Comparison of ENCODE assay signal across 8 mouse cellular contexts in genomic region chr2:30061215-30062166, GRCm38 (mm10). TPM values are rescaled to one million over a fixed set of nuclear protein-coding genes. Genes with fewer than 3 reads are reported as not detected.
A peak's percentile ranks its signal among the peaks of the same experiment; 100 is the strongest.
DNase-seq lines count a peak whose midpoint lies in the region; ATAC-seq and TF ChIP-seq lines count a peak whose summit lies in the region.

No protein-coding gene starts in this region.

- no peak for TF ChIP-seq CTCF in forebrain, postnatal 0 days (IDR thresholded peaks at IDR 0.05; ENCODE audit: low read depth)
- TF ChIP-seq CTCF in liver, postnatal 0 days (IDR thresholded peaks at IDR 0.05; ENCODE audit: low read depth): no peak

- H3K4me1 ChIP-seq in forebrain, postnatal 0 days (ENCODE audit: insufficient read depth): peaks cover 8% of the 10 kb centered on the region; the same call in 1 of the 2 replicates
- peaks cover 21% of the 10 kb centered on the region for H3K4me1 ChIP-seq in intestine, embryonic 14.5 days (replicated peaks; ENCODE audit: control insufficient read depth, insufficient read depth, low read length)
- H3K4me1 ChIP-seq in liver, postnatal 0 days (ENCODE audit: insufficient read depth): peaks cover 32% of the 10 kb centered on the region
- H3K4me1 ChIP-seq in neural tube, embryonic 12.5 days: peaks cover 34% of the 10 kb centered on the region

- peak overlapping the region; percentile 91 for H3K4me2 ChIP-seq in forebrain, postnatal 0 days (ENCODE audit: low read depth)
- H3K4me2 ChIP-seq in intestine, embryonic 14.5 days (ENCODE audit: low read length): peak overlapping the region; percentile 90
- peak overlapping the region; percentile 94 for H3K4me2 ChIP-seq in liver, postnatal 0 days (ENCODE audit: low read depth, low read length)
- H3K4me2 ChIP-seq in neural tube, embryonic 12.5 days (replicated peaks): peak overlapping the region; percentile 91

- peak overlapping the region; percentile 47 for H3K4me3 ChIP-seq in forebrain, postnatal 0 days (ENCODE audit: low read depth, low read length)
- peak overlapping the region; percentile 57 for H3K4me3 ChIP-seq in intestine, embryonic 14.5 days (ENCODE audit: low read depth, low read length)
- peak overlapping the region; percentile 54 for H3K4me3 ChIP-seq in liver, postnatal 0 days (ENCODE audit: low read depth, low read length)
- H3K4me3 ChIP-seq in neural tube, embryonic 12.5 days: peak overlapping the region; percentile 53

- 15% methylated on average over 33 of the region's 37 CpGs for WGBS in forebrain, postnatal 0 days
- 6% methylated on average over 37 of the region's 37 CpGs for WGBS in intestine, embryonic 14.5 days
- WGBS in liver, postnatal 0 days (ENCODE audit: insufficient replicate concordance): 7% methylated on average over 34 of the region's 37 CpGs
- WGBS in neural tube, embryonic 12.5 days: 8% methylated on average over 37 of the region's 37 CpGs

- H3K27ac ChIP-seq in forebrain, postnatal 0 days (ENCODE audit: low read depth, low read length): 0 out of 2 replicates have a peak overlapping the region, but pooled peaks have one; percentile 29
- H3K27ac ChIP-seq in intestine, embryonic 14.5 days (ENCODE audit: low read depth): peak overlapping the region; percentile 89
- H3K27ac ChIP-seq in liver, postnatal 0 days (ENCODE audit: low read depth): peak overlapping the region; percentile 93
- no peak overlapping the region for H3K27ac ChIP-seq in neural tube, embryonic 12.5 days

- H3K36me3 ChIP-seq in forebrain, postnatal 0 days (ENCODE audit: insufficient read depth): no peaks in the 10 kb centered on the region
- H3K36me3 ChIP-seq in intestine, embryonic 14.5 days (ENCODE audit: control insufficient read depth, insufficient read depth, low read length): no peaks in the 10 kb centered on the region
- H3K36me3 ChIP-seq in liver, postnatal 0 days (replicated peaks; ENCODE audit: insufficient read depth, low read length): no peaks in the 10 kb centered on the region
- H3K36me3 ChIP-seq in neural tube, embryonic 12.5 days: no peaks in the 10 kb centered on the region

- TF ChIP-seq EP300 in liver, postnatal 0 days (IDR thresholded peaks at IDR 0.05; ENCODE audit: low read depth): no peak

- peak; percentile 47 for DNase-seq in cerebellum, adult 9-10 months
- DNase-seq in cerebellum, adult 8-10 months: no peak
- DNase-seq in adrenal gland, postnatal 14 days: peak; percentile 81
- DNase-seq in forebrain, postnatal 0 days: peak; percentile 50
- DNase-seq in intestine, embryonic 14.5 days (ENCODE audit: low spot score): peak; percentile 80
- DNase-seq in liver, postnatal 0 days: peak; percentile 64
- peak; percentile 46 for DNase-seq in urinary bladder, adult 2 months (ENCODE audit: low spot score)

- H3K9me3 ChIP-seq in forebrain, postnatal 0 days (ENCODE audit: low read length): no peaks in the 10 kb centered on the region
- H3K9me3 ChIP-seq in intestine, embryonic 14.5 days (ENCODE audit: control insufficient read depth, low read length): no peaks in the 10 kb centered on the region
- H3K9me3 ChIP-seq in liver, postnatal 0 days (ENCODE audit: low read length): no peaks in the 10 kb centered on the region
- no peaks in the 10 kb centered on the region for H3K9me3 ChIP-seq in neural tube, embryonic 12.5 days

- no peaks in the 10 kb centered on the region for H3K27me3 ChIP-seq in forebrain, postnatal 0 days (ENCODE audit: insufficient read depth, low read length)
- H3K27me3 ChIP-seq in intestine, embryonic 14.5 days (replicated peaks; ENCODE audit: control insufficient read depth, insufficient read depth, low read length): no peaks in the 10 kb centered on the region
- H3K27me3 ChIP-seq in liver, postnatal 0 days (ENCODE audit: insufficient read depth, low read length): no peaks in the 10 kb centered on the region
- no peaks in the 10 kb centered on the region for H3K27me3 ChIP-seq in neural tube, embryonic 12.5 days (replicated peaks)

- peak overlapping the region; percentile 57 for H3K9ac ChIP-seq in forebrain, postnatal 0 days
- H3K9ac ChIP-seq in intestine, embryonic 14.5 days (ENCODE audit: low read length): peak overlapping the region; percentile 67
- H3K9ac ChIP-seq in liver, postnatal 0 days (replicated peaks): peak overlapping the region; percentile 80
- H3K9ac ChIP-seq in neural tube, embryonic 12.5 days: peak overlapping the region; percentile 65

- ATAC-seq in forebrain, postnatal 0 days: no peak
- ATAC-seq in intestine, embryonic 14.5 days (replicated peaks; ENCODE audit: low FRiP score, low TSS enrichment, low read depth): peak; percentile 30
- ATAC-seq in liver, postnatal 0 days: no peak
- peak; percentile 13; the same call in 1 of the 2 replicates for ATAC-seq in neural tube, embryonic 12.5 days (ENCODE audit: low FRiP score, low read depth)

RNA-seq across cellular contexts. Expression of gene Set, which starts 4.3 kb away (rescaled TPM):
- total RNA-seq in adrenal gland, postnatal 14 days (2021): 250 and 278 TPM in 2 replicates
- total RNA-seq in forebrain, postnatal 0 days (2014; rRNA removed): 361 and 392 TPM in 2 replicates
- 349 and 384 TPM in 2 replicates for polyA plus RNA-seq in forebrain, postnatal 0 days (2015; fragmentation: Nextera tagmentation; extraction: Ambion mirVana)
- 557 and 562 TPM in 2 replicates for polyA plus RNA-seq in intestine, embryonic 14.5 days (2014; fragmentation: Nextera tagmentation; extraction: Ambion mirVana)
- 115 and 116 TPM in 2 replicates for polyA plus RNA-seq in liver, postnatal 0 days (2015; fragmentation: Nextera tagmentation; extraction: Ambion mirVana)
- 572 and 583 TPM in 2 replicates for polyA plus RNA-seq in neural tube, embryonic 12.5 days (2016; fragmentation: Nextera tagmentation; extraction: Ambion mirVana)
- polyA plus RNA-seq in urinary bladder, adult 2 months (2012; rRNA removed): 114 and 146 TPM in 2 replicates

RNA-seq across cellular contexts. Expression of gene Wdr34, which starts 12.8 kb away (rescaled TPM):
- total RNA-seq in adrenal gland, postnatal 14 days (2021): 18.5 and 20.2 TPM in 2 replicates
- 88.4 and 103 TPM in 2 replicates for total RNA-seq in forebrain, postnatal 0 days (2014; rRNA removed)
- polyA plus RNA-seq in forebrain, postnatal 0 days (2015; fragmentation: Nextera tagmentation; extraction: Ambion mirVana): 65.1 and 83.6 TPM in 2 replicates
- 28.7 and 30.3 TPM in 2 replicates for polyA plus RNA-seq in intestine, embryonic 14.5 days (2014; fragmentation: Nextera tagmentation; extraction: Ambion mirVana)
- polyA plus RNA-seq in liver, postnatal 0 days (2015; fragmentation: Nextera tagmentation; extraction: Ambion mirVana): 5.8 and 6.6 TPM in 2 replicates
- polyA plus RNA-seq in neural tube, embryonic 12.5 days (2016; fragmentation: Nextera tagmentation; extraction: Ambion mirVana): 37.4 and 41.4 TPM in 2 replicates
- 17.6 and 18.0 TPM in 2 replicates for polyA plus RNA-seq in urinary bladder, adult 2 months (2012; rRNA removed)

RNA-seq across cellular contexts. Expression of gene Pkn3, which starts 16.0 kb away (rescaled TPM):
- 5.7 and 10.9 TPM in 2 replicates for total RNA-seq in adrenal gland, postnatal 14 days (2021)
- 2.0 and 4.7 TPM in 2 replicates for total RNA-seq in forebrain, postnatal 0 days (2014; rRNA removed)
- 0.80 and 0.86 TPM in 2 replicates for polyA plus RNA-seq in forebrain, postnatal 0 days (2015; fragmentation: Nextera tagmentation; extraction: Ambion mirVana)
- 8.2 and 9.9 TPM in 2 replicates for polyA plus RNA-seq in intestine, embryonic 14.5 days (2014; fragmentation: Nextera tagmentation; extraction: Ambion mirVana)
- polyA plus RNA-seq in liver, postnatal 0 days (2015; fragmentation: Nextera tagmentation; extraction: Ambion mirVana): 0.75 and 1.0 TPM in 2 replicates
- 6.4 and 6.9 TPM in 2 replicates for polyA plus RNA-seq in neural tube, embryonic 12.5 days (2016; fragmentation: Nextera tagmentation; extraction: Ambion mirVana)
- 18.6 and 22.3 TPM in 2 replicates for polyA plus RNA-seq in urinary bladder, adult 2 months (2012; rRNA removed)

RNA-seq across cellular contexts. Expression of gene Zdhhc12, which starts 32.0 kb away (rescaled TPM):
- 13.9 and 18.3 TPM in 2 replicates for total RNA-seq in adrenal gland, postnatal 14 days (2021)
- 19.5 and 25.7 TPM in 2 replicates for total RNA-seq in forebrain, postnatal 0 days (2014; rRNA removed)
- 20.8 and 23.3 TPM in 2 replicates for polyA plus RNA-seq in forebrain, postnatal 0 days (2015; fragmentation: Nextera tagmentation; extraction: Ambion mirVana)
- polyA plus RNA-seq in intestine, embryonic 14.5 days (2014; fragmentation: Nextera tagmentation; extraction: Ambion mirVana): 60.2 and 60.3 TPM in 2 replicates
- polyA plus RNA-seq in liver, postnatal 0 days (2015; fragmentation: Nextera tagmentation; extraction: Ambion mirVana): 25.1 and 27.0 TPM in 2 replicates
- polyA plus RNA-seq in neural tube, embryonic 12.5 days (2016; fragmentation: Nextera tagmentation; extraction: Ambion mirVana): 25.3 and 27.9 TPM in 2 replicates
- 31.5 and 40.7 TPM in 2 replicates for polyA plus RNA-seq in urinary bladder, adult 2 months (2012; rRNA removed)

Comparison
In these comparisons a context has a peak if more than half of its experiments do, and no peak if none do; other contexts are left out.
1. ATAC-seq: peak in intestine, embryonic 14.5 days (single experiment) and neural tube, embryonic 12.5 days (single experiment); none in forebrain, postnatal 0 days (single experiment) and liver, postnatal 0 days (single experiment).
2. Peak in every context shown above with its lines, with median percentiles within 50 percentile points of each other: H3K4me2 ChIP-seq, H3K4me3 ChIP-seq and H3K9ac ChIP-seq.